Mouse (Mus musculus): ENCODE measurements around the gene Lrrc3c.

Lrrc3c gene

GRCm38 (mm10) chr11:98597991-98598390, at the start of gene Lrrc3c:
Lrrc3c (plus strand) TSS chr11:98598291.
- DNase-seq (ENCODE audit: low spot score): no peak

- no peak for DNase-seq (ENCODE audit: low spot score)
Measured at GRCm38 (mm10) chr11:98549363-98549762, 48.7 kb upstream of the Lrrc3c start.

GRCm38 (mm10) chr11:98550311-98550974, 47.6 kb upstream of the Lrrc3c start:
- no peak for DNase-seq (ENCODE audit: low spot score)

DNA sequence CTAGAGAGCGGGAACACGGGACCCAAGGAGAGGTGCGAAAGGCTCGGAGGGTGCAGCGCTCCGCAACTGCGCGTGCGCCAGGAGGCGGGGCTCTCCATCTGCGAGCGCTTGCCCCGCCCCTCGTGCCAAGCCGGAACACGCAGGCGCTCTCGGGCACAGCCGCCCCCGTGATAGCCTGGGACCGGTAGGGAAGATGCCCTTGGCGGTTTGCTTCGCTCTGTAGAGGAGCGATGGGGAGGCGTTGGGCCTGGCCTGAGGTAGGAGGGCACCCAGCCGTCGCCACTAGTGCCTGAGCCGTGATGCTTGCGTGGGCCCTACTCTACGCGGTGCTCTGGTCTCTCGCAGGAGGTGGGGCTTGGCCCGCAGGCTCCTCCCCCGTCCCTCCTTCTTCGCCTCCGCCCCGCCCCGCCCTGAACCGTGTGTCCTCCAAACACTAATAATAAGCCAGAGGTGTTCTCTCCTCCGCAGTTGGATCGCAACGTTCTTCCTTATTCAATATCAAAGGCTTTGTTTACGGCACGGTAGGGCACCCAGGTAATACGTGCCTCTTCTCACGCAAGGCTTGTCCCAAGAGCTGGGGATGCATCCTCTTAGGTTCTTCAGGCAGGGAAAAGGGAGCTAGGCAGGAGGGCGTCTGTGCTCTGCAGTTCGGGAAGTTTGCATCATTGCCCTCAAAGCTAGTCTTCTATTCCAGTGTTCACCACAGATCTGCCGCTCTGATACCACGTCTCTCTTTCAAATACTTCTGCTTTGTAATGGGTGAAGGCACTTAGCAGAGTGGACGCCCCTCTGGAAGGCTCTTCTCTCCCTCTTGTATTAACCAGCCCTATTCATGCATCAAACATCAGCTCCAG, 46.9 kb upstream of the Lrrc3c start, which contains the start of gene Zpbp2:
Zpbp2 (plus strand) TSS at position 123 of the 854 bp plus-strand sequence.
- DNase-seq (ENCODE audit: low spot score): peak; percentile 91

DNA sequence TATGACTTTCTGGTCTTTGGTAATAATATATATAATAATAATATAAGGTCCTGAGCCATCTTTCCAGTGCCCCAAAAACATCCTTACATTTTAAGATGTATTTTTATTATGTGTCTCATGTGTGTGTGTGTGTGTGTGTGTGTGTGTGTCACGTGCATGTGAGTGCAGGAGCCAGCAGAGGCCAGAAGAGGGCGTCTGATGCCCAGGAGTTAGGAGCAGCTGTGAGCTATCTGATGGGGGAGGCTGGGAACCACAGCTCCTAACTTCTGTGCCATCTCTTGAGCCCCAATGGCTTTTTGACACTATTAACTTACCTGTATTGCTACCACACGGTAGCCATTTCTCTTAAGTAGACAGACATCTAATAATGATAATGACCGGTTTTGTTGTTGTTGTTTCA, 44.1 kb upstream of the Lrrc3c start:
- no peak for DNase-seq (ENCODE audit: low spot score)

DNA sequence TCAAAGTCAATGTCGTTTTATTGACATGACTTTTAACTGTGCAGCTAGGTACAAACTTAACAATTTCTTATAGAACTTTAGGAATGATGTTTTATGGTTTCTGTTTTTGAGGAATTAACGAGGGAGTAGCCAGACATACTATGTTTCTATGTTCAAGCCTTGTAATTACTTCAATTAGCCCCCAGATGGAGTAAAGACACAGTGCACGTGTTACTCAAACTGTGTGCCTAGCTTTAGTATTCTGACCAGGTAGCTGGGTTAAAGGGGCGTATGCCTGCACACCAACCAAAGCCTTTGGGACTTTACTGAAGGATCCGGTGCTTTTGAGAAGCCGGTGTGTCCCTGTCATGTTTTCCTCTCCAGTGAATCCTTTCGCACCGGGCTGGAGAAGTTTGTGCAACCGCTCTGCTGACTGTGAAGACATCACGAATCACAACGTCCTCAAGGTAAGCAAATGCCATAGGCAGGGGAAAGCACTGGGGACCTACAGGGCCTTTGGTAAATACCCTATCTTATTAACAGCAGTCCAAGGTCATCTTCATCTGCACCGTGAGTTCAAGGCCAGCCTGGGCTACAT, 42.9 kb upstream of the Lrrc3c start:
- no peak for DNase-seq (ENCODE audit: low spot score)

DNA sequence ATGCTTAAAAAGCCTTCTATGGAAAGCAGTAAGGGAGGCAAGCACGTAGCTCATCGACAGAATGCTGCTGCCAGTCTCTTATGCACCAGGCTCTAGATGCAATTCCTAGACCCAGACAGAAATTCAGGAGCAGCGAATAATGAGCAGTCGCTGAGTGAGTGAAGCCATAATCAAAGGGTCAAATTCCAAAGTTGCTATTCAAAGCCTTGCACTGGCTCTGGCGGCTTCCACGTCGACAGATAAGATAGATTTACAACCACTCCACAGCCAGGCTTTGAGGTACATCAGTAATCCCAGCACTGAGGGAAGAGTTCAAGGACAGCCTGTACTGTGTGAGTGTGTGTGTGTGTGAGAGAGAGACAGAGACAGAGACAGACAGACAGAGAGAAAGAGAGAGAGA, 37.1 kb upstream of the Lrrc3c start:
- no peak for DNase-seq (ENCODE audit: low spot score)

GRCm38 (mm10) chr11:98563025-98563424, 35.1 kb upstream of the Lrrc3c start:
- no peak for DNase-seq (ENCODE audit: low spot score)

DNA sequence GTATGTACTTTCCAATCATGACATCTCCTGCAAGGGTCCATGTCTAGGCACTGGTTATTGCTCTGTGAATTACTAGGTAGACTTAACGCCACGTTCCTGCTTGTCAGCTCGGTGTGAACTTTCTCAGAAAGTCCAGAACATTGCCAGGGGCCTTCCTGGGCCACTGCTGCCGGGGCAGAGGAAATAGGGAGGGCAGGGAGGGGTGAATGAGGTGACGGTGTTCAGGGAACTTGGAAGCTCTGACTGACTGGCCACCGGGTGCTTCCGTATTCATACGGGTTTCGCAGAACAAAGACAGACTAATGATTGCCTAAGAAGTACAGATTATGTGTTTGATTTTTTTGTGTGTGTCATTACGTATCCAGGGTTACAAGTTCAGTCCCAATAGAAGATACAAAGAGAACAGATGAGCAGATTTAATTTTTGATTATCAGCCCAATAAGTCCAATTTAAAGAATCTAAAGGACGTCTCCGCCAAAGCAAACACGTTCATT, 34.1 kb upstream of the Lrrc3c start:
- no peak for DNase-seq (ENCODE audit: low spot score)

- no peak for DNase-seq (ENCODE audit: low spot score)
Measured at GRCm38 (mm10) chr11:98568326-98568725, 29.8 kb upstream of the Lrrc3c start.

- DNase-seq (ENCODE audit: low spot score): no peak
Measured at GRCm38 (mm10) chr11:98569461-98569860, 28.6 kb upstream of the Lrrc3c start.

GRCm38 (mm10) chr11:98577776-98578175, 20.3 kb upstream of the Lrrc3c start:
- DNase-seq (ENCODE audit: low spot score): peak; percentile 62

DNA sequence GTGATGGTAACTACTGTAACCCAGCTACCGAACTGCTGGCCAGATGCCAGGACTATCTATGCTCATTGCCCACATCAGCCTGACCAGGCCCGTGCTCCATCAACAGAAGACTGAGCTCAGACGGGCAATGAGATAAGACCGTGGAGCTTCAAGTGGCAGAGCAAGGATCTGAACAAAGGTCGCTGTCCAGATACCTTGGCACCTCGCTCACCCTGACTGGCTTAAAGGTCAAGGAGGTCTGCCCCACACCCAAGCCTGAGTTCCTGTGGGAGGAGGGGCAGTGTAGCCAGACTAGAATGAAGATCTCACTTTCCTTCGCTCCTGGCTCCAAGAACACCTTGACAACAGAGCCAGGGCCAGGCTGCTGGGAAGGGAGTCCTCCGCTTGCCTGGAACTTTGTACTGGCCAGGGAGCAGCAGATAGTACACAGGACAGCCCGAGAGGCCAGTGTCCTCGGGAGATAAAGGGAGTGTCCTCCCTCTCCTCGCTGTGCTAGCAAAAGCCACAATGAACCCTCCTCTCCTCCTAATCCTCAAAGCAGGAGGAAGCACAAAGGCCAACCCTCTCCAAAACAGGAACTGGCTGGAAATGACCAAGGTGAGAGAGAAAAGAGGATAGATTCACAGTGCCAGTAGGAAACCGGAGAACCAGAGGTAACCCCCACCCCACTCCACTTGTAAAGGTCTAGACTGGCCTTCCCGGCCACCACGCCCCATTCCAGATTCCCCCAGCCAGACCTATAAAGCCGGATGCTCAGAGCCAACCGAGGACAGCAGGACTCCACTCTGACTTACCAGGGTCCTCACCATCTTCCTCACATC, 17.6 kb upstream of the Lrrc3c start:
- DNase-seq (ENCODE audit: low spot score): peak; percentile 47

- no peak for DNase-seq (ENCODE audit: low spot score)
Measured at GRCm38 (mm10) chr11:98581286-98582029, 16.6 kb upstream of the Lrrc3c start.

- no peak for DNase-seq (ENCODE audit: low spot score)
Measured at GRCm38 (mm10) chr11:98582030-98582388, 16.1 kb upstream of the Lrrc3c start.

- no peak for DNase-seq (ENCODE audit: low spot score)
Measured at GRCm38 (mm10) chr11:98582551-98583264, 15.4 kb upstream of the Lrrc3c start.

DNA sequence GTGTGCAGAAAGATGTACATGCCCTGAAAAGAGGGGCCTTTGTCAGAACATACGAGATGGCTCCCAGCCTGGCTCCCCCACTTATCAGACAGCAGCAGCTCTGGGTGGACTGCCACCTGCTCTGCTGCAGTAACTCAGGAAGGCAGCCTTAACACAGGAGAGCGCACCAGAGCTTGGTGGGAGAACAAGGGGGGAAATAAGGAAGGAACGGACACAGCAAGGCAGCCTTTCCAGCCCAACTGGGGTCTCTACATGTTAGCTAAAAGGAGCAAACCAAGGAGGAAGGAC, 14.9 kb upstream of the Lrrc3c start:
- DNase-seq (ENCODE audit: low spot score): no peak

DNA sequence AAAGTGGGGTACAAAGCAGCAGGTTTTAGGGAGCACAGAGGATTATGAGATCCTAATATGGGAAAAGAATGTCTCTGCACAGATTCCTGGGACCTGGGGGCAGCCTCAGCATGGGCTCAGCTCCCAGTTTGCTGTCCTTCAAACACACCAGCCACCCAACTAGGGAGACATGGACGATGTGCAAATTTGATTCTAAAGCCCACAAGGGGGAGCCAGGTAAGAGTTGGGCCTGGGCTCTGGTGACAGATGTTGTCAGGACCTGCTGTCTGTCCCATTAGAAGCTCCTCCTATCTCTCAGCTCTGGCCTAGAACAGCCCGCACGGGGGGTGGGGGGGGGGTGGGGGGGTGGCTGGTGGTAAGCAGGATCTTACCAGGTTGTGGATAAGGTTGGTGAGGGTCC, 14.5 kb upstream of the Lrrc3c start:
- DNase-seq (ENCODE audit: low spot score): no peak

- no peak for DNase-seq (ENCODE audit: low spot score)
Measured at GRCm38 (mm10) chr11:98584146-98584545, 13.9 kb upstream of the Lrrc3c start.

- no peak for DNase-seq (ENCODE audit: low spot score)
Measured at GRCm38 (mm10) chr11:98584629-98585177, 13.4 kb upstream of the Lrrc3c start.
